Mouse (Mus musculus) myocyte (in vitro differentiated cells): ENCODE data around the gene Phyh. TPM values are rescaled to one million over a fixed set of nuclear protein-coding genes. Genes with fewer than 3 reads are reported as not detected.

Source experiments
- H3K27me3 ChIP-seq: one replicate; pipeline ENCODE4 v1.6.1; 2011; ENCODE audit not compliant: control insufficient read depth, insufficient read depth, insufficient read length
- H3K36me3 ChIP-seq: one replicate; pipeline ENCODE4 v1.6.1; 2011; ENCODE audit not compliant: control insufficient read depth, insufficient read depth
- H3K4me2 ChIP-seq: one replicate; pipeline ENCODE4 v1.6.1; 2011; ENCODE audit warnings: low read depth, control low read depth
- H3K4me3 ChIP-seq: one replicate; pipeline ENCODE4 v1.5.1; 2011; ENCODE audit warnings: mild to moderate bottlenecking, control low read depth, moderate library complexity
- H3K79me2 ChIP-seq: one replicate; pipeline ENCODE4 v1.6.1; 2011; ENCODE audit not compliant: control insufficient read depth, insufficient read depth
- H3ac ChIP-seq: one replicate; pipeline ENCODE4 v1.6.1; 2011; ENCODE audit not compliant: control insufficient read depth, insufficient read length
- CEBPB ChIP-seq: IDR thresholded peaks from 2 replicates; pipeline ENCODE4 v1.6.1; 2011; ENCODE audit warnings: mild to moderate bottlenecking, moderate library complexity; ENCODE audit not compliant: poor library complexity, insufficient read depth, severe bottlenecking
- E2F4 ChIP-seq: IDR thresholded peaks from one replicate; pipeline ENCODE4 v1.6.1; 2011; ENCODE audit warnings: mild to moderate bottlenecking, control low read depth, moderate library complexity; ENCODE audit not compliant: insufficient read depth
- MAX ChIP-seq: IDR thresholded peaks from one replicate; pipeline ENCODE4 v1.6.1; 2011; ENCODE audit warnings: low read depth, mild to moderate bottlenecking, control low read depth
- MYOD1 ChIP-seq, 3 experiments: IDR thresholded peaks; one replicate each; pipeline ENCODE4 v1.6.1; 2011; ENCODE audit warnings: control low read depth in 2 of 3, low read depth in 2 of 3, mild to moderate bottlenecking in 2 of 3, moderate library complexity in 1 of 3; ENCODE audit not compliant: insufficient read length in 2 of 3, control insufficient read depth in 1 of 3
- MYOG ChIP-seq, 3 experiments: IDR thresholded peaks; one replicate each; pipeline ENCODE4 v1.6.1; 2011; ENCODE audit warnings: control low read depth in 2 of 3, low read depth in 2 of 3, mild to moderate bottlenecking in 2 of 3; ENCODE audit not compliant: insufficient read length in 2 of 3, control insufficient read depth in 1 of 3, insufficient read depth in 1 of 3
- POLR2A ChIP-seq: IDR thresholded peaks from one replicate; pipeline ENCODE4 v1.6.1; 2011; ENCODE audit warnings: low read depth, mild to moderate bottlenecking, control low read depth, moderate library complexity; ENCODE audit not compliant: insufficient read length
- POLR2AphosphoS2 ChIP-seq: IDR thresholded peaks from one replicate; pipeline ENCODE4 v1.6.1; 2011; ENCODE audit warnings: low read depth, control low read depth; ENCODE audit not compliant: insufficient read length
- REST ChIP-seq: IDR thresholded peaks from one replicate; pipeline ENCODE4 v1.6.1; 2011; ENCODE audit warnings: mild to moderate bottlenecking, control low read depth, moderate library complexity; ENCODE audit not compliant: insufficient read depth, insufficient read length
- SRF ChIP-seq: IDR thresholded peaks from one replicate; pipeline ENCODE4 v1.6.1; 2011; ENCODE audit warnings: low read depth; ENCODE audit not compliant: control insufficient read depth, insufficient read length
- TCF12 ChIP-seq: IDR thresholded peaks from one replicate; pipeline ENCODE4 v1.6.1; 2011; ENCODE audit warnings: mild to moderate bottlenecking, control low read depth; ENCODE audit not compliant: poor library complexity, insufficient read depth, severe bottlenecking
- TCF3 ChIP-seq: IDR thresholded peaks from one replicate; pipeline ENCODE4 v1.6.1; 2011; ENCODE audit warnings: low read depth, control low read depth; ENCODE audit not compliant: insufficient read length
- USF1 ChIP-seq: IDR thresholded peaks from one replicate; pipeline ENCODE4 v1.6.1; 2011; ENCODE audit warnings: low read depth, mild to moderate bottlenecking, control low read depth, moderate library complexity
- polyA plus RNA-seq: library from polyadenylated mRNA; unstranded; fragments of >200 nt; fragmentation: generic; extraction: Trizol; gene quantifications from one replicate; pipeline ENCODE4 v1.2.1, GENCODE M21; 2012; ENCODE audit warnings: missing spikeins

Gene Phyh
- polyA plus RNA-seq, 1 experiment, result 14.5 TPM

DNA sequence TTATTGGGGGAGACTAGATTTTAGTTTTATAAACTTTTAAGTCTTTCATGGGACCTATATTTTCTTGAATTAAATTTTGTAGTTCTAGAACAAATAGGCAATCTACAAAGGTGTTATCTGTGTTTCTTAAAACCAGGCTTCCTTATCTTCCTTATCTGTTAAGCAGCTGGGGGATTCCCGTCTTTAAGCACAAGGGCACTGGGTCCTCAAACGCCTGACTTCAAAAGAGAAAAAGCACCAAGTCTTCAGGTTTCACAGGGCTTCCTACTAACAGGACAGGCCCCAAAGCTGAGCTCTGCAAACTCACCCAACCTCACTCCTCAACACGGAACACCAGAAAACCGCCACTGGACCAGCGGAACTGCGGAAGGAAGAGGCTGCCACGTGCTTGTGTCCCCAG is 10.9 kb upstream of the Phyh start:
- no peak overlapping the region for H3K4me3 ChIP-seq
- no peaks in the 10 kb centered on the region for H3K27me3 ChIP-seq

DNA sequence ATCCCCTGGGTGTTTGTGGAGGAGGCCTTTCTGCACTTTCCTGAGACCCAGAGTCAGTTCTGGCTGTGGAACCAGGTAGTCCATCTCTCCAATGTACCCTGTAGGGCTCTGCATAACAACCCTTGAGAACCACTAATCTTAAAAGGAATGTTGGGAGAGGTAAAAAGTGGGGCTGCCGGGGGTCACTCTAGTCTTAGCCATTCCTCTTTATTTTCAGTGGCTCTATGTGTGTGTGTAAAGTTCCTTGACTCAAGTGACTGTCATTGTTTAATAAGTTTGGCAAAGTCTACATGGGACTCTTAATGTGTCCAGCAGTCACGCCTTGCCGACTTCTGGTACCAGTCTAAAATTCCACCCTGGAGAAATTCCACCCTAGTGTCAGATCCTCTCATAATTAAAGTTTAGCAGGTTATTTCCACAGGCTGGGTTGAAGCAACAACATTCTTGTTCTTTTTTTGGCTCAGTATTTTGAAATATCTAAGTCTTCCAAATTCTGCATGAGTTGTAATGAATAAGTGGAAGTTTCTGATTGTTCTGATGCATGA is 10.0 kb upstream of the Phyh start:
- Histone ChIP-seq H3K36me3 (peaks cover 21% of the 10 kb centered on the region), H3ac (no peak overlapping the region), H3K79me2 (no peaks in the 10 kb centered on the region), H3K4me2 (no peak overlapping the region), H3K4me3 (no peak overlapping the region), H3K27me3 (no peaks in the 10 kb centered on the region)
- TF ChIP-seq POLR2AphosphoS2 (no peak), MAX (no peak)

More for the DNA sequence above, 10.9 kb upstream of the Phyh start:
- TF ChIP-seq E2F4, result no peak
- no peak for TF ChIP-seq SRF
- no peak for TF ChIP-seq TCF3
- no peak for TF ChIP-seq REST
- no peak for TF ChIP-seq MAX
- TF ChIP-seq USF1, result no peak
- no peak for TF ChIP-seq POLR2AphosphoS2
- no peak for TF ChIP-seq TCF12
- no peak for TF ChIP-seq MYOD1 (IDR thresholded peaks at IDR 0.05; ENCODE audit: control insufficient read depth in 1 of 3, insufficient read length in 2 of 3, low read depth in 2 of 3)
- no peak for TF ChIP-seq CEBPB
- TF ChIP-seq MYOG (IDR thresholded peaks at IDR 0.05; ENCODE audit: control insufficient read depth in 1 of 3, insufficient read depth in 1 of 3, insufficient read length in 2 of 3, low read depth in 2 of 3), result no peak
- no peak for TF ChIP-seq POLR2A
- H3K79me2 ChIP-seq, result no peaks in the 10 kb centered on the region
- no peak overlapping the region for H3ac ChIP-seq
- no peak overlapping the region for H3K4me2 ChIP-seq
- H3K36me3 ChIP-seq, result peaks cover 21% of the 10 kb centered on the region

DNA sequence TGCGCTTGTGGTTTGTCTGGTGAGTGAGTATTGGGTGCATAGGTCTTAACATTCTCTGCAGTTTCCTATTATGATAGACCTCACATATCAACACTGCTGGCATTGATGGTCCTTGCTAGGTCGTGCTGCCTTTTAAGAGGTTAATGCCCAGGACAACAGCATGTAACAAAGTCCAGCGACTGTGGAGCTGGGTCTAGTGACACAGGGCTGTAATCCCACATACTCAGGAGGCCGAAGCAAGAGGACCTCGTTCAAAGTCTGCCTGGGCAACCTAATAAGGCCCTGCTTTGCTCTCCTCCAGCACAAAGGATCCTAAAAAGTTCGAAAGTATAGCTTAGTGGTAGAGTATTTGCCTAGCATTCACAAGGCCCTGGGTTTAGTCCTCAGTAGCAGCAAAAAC is 8.9 kb upstream of the Phyh start:
- Histone ChIP-seq H3K79me2 (no peaks in the 10 kb centered on the region), H3K36me3 (peaks cover 21% of the 10 kb centered on the region), H3K27me3 (no peaks in the 10 kb centered on the region), H3ac (no peak overlapping the region), H3K4me2 (no peak overlapping the region), H3K4me3 (no peak overlapping the region)
- TF ChIP-seq TCF12 (no peak), USF1 (no peak), POLR2AphosphoS2 (no peak), TCF3 (no peak), E2F4 (no peak), MYOD1 (IDR thresholded peaks at IDR 0.05; ENCODE audit: control insufficient read depth in 1 of 3, insufficient read length in 2 of 3, low read depth in 2 of 3) (no peak), MYOG (IDR thresholded peaks at IDR 0.05; ENCODE audit: control insufficient read depth in 1 of 3, insufficient read depth in 1 of 3, insufficient read length in 2 of 3, low read depth in 2 of 3) (no peak), MAX (no peak), SRF (no peak)

DNA sequence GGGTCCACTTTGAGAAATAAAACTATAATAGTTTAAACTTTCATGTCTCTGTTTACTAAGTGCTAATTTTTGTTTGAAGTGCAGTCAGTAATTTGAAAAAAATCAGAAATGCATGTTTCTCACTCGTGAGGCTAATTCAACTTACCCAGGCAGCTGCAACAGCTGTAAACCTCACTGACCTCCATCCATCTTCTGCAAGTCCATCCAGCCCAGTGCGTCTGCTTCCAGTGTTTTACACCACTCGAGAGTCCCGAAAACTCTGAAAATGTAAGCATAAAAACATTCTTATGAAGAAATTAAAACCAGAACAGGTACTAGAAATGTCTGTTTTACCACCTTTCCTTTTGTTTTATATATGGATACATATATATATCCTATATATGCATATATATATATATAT is 8.3 kb upstream of the Phyh start:
- H3ac ChIP-seq, result no peak overlapping the region
- no peak overlapping the region for H3K4me2 ChIP-seq
- peaks cover 21% of the 10 kb centered on the region for H3K36me3 ChIP-seq
- TF ChIP-seq MAX, result no peak
- no peak for TF ChIP-seq POLR2A
- TF ChIP-seq REST, result no peak
- no peak for TF ChIP-seq E2F4
- TF ChIP-seq TCF12, result no peak
- TF ChIP-seq POLR2AphosphoS2, result no peak
- no peak for TF ChIP-seq TCF3
- TF ChIP-seq USF1, result no peak
- TF ChIP-seq CEBPB, result no peak
- no peak for TF ChIP-seq MYOG (IDR thresholded peaks at IDR 0.05; ENCODE audit: control insufficient read depth in 1 of 3, insufficient read depth in 1 of 3, insufficient read length in 2 of 3, low read depth in 2 of 3)
- TF ChIP-seq SRF, result no peak
- no peak for TF ChIP-seq MYOD1 (IDR thresholded peaks at IDR 0.05; ENCODE audit: control insufficient read depth in 1 of 3, insufficient read length in 2 of 3, low read depth in 2 of 3)
- H3K27me3 ChIP-seq, result no peaks in the 10 kb centered on the region
- no peaks in the 10 kb centered on the region for H3K79me2 ChIP-seq
- H3K4me3 ChIP-seq, result no peak overlapping the region

DNA sequence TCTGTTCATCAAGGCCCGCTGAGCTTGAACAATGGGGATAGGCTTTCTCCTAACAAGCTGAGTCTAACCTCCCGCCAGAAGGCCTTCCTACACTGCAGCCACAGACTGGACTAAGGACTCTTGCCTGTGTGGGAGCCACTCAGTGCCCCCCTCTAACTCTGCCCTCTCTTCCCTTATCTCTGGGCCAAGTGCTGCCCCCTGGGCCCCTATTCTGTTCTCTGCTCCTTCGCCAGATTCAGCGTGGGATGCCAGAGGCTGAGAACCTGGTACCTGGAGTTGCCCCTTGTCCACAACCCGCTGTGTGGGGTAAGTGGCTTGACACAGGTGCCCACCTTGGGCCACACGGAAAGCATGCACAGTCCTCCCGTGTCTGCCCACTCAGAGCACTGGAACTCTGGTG is 4.9 kb upstream of the Phyh start:
- Histone ChIP-seq H3K36me3 (no peaks in the 10 kb centered on the region), H3K4me2 (no peak overlapping the region), H3K4me3 (no peak overlapping the region), H3ac (no peak overlapping the region), H3K27me3 (no peaks in the 10 kb centered on the region), H3K79me2 (no peaks in the 10 kb centered on the region)
- TF ChIP-seq E2F4 (no peak), TCF3 (no peak), USF1 (no peak), POLR2AphosphoS2 (no peak), CEBPB (no peak), MYOG (IDR thresholded peaks at IDR 0.05; ENCODE audit: control insufficient read depth in 1 of 3, insufficient read depth in 1 of 3, insufficient read length in 2 of 3, low read depth in 2 of 3) (no peak), SRF (no peak)
